Mouse (Mus musculus) embryonic facial prominence, embryonic 10.5 days (tissue): ENCODE data around the gene Olfr888. TPM values are rescaled to one million over a fixed set of nuclear protein-coding genes. Genes with fewer than 3 reads are reported as not detected.

Source experiments
- DNase-seq: peaks from one replicate; pipeline ENCODE4 v3.0.0-alpha.2; 2017; ENCODE audit warnings: low spot score
- H3K27ac ChIP-seq: fragments of 300-500 bp; sonication (generic); replicated peaks from 2 replicates; pipeline ENCODE4 v1.5.1; 2016; ENCODE audit warnings: mild to moderate bottlenecking
- H3K27me3 ChIP-seq: fragments of 300-500 bp; sonication (generic); replicated peaks from 2 replicates; pipeline ENCODE4 v1.6.1; 2016; ENCODE audit warnings: low read depth, mild to moderate bottlenecking; ENCODE audit not compliant: poor library complexity, severe bottlenecking
- H3K36me3 ChIP-seq: fragments of 300-500 bp; sonication (generic); replicated peaks from 2 replicates; pipeline ENCODE4 v1.6.1; 2016; ENCODE audit warnings: mild to moderate bottlenecking, moderate library complexity
- H3K4me1 ChIP-seq: fragments of 300-500 bp; sonication (generic); 2 replicates; pipeline ENCODE4 v1.6.1; 2016
- H3K4me3 ChIP-seq: fragments of 300-500 bp; sonication (generic); 2 replicates; pipeline ENCODE4 v1.5.1; 2016; ENCODE audit warnings: mild to moderate bottlenecking, moderate library complexity
- H3K9me3 ChIP-seq: fragments of 300-500 bp; sonication (generic); 2 replicates; pipeline ENCODE4 v1.6.1; 2016; ENCODE audit warnings: mild to moderate bottlenecking
- WGBS: fragments of 180-500 bp; shearing (Covaris S2); methylation state at CpG from one replicate; pipeline ENCODE4 v1.1.7; 2016; 5-methylcytosine and 5-hydroxymethylcytosine counted together
- polyA plus RNA-seq: library from polyadenylated mRNA; unstranded; fragments of >200 nt; fragmentation: Nextera tagmentation; extraction: Ambion mirVana; gene quantifications from 2 replicates; pipeline ENCODE4 v1.2.1, GENCODE M21; 2016

Gene Olfr888
- not detected in 2 replicates for polyA plus RNA-seq

DNA sequence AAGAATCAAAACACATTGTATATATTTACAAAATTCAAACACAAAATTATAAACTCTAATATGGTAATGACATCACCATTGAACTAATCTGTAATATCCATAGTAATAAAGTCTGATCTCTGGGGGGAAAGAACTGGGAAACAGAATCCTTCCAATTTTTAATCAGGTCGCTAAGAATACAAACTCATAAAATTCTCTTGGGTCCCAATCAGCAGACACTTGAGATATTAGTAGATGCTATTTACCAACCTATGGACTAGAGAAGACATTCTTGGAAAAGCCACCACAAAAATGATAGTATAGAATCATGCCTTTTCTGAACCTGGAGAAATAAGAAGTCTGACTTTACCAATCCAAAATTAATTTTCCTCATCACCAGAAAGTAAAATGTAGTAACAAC is at the start of gene Olfr888:
Gene Olfr888, plus strand, starts transcription at position 301 of the 400 bp plus-strand sequence.
- 80% methylated on average over 1 of the region's 1 CpGs for WGBS
- Histone ChIP-seq H3K4me1 (no peaks in the 10 kb centered on the region), H3K27ac (no peak within 1 kb of the TSS), H3K9me3 (no peaks in the 10 kb centered on the region), H3K36me3 (no peaks in the 10 kb centered on the region), H3K4me3 (no peak within 1 kb of the TSS), H3K27me3 (no peaks in the 10 kb centered on the region)
- no peak for DNase-seq

GRCm38 (mm10) chr9:38061022-38061421 is 46.9 kb upstream of the Olfr888 start, which contains the start of gene Olfr885:
Olfr885 (plus strand) TSS chr9:38061322.
- Histone ChIP-seq H3K36me3 (no peaks in the 10 kb centered on the region), H3K4me3 (no peak within 1 kb of the TSS), H3K4me1 (no peaks in the 10 kb centered on the region), H3K9me3 (no peaks in the 10 kb centered on the region), H3K27me3 (no peaks in the 10 kb centered on the region), H3K27ac (no peak within 1 kb of the TSS)
- DNase-seq: no peak
- WGBS: 86% methylated on average over 3 of the region's 3 CpGs

GRCm38 (mm10) chr9:38083772-38084171 is 24.2 kb upstream of the Olfr888 start, which contains the start of gene Olfr887:
Olfr887 (plus strand) TSS chr9:38084072.
- no peaks in the 10 kb centered on the region for H3K27me3 ChIP-seq
- 88% methylated on average over 1 of the region's 1 CpGs for WGBS
- no peak within 1 kb of the TSS for H3K4me3 ChIP-seq
- H3K4me1 ChIP-seq: no peaks in the 10 kb centered on the region
- no peaks in the 10 kb centered on the region for H3K36me3 ChIP-seq
- H3K9me3 ChIP-seq: no peaks in the 10 kb centered on the region
- no peak within 1 kb of the TSS for H3K27ac ChIP-seq
- DNase-seq: no peak

- DNase-seq: no peak
- H3K4me3 ChIP-seq: no peak within 1 kb of the TSS
- no peaks in the 10 kb centered on the region for H3K4me1 ChIP-seq
- H3K36me3 ChIP-seq: no peaks in the 10 kb centered on the region
- no peaks in the 10 kb centered on the region for H3K27me3 ChIP-seq
- no peak within 1 kb of the TSS for H3K27ac ChIP-seq
- no peaks in the 10 kb centered on the region for H3K9me3 ChIP-seq
These were observed 7.0 kb downstream of the Olfr888 start, which contains the start of gene Olfr889 for GRCm38 (mm10) chr9:38114898-38115297. Olfr889 (plus strand) TSS chr9:38115198.

DNA sequence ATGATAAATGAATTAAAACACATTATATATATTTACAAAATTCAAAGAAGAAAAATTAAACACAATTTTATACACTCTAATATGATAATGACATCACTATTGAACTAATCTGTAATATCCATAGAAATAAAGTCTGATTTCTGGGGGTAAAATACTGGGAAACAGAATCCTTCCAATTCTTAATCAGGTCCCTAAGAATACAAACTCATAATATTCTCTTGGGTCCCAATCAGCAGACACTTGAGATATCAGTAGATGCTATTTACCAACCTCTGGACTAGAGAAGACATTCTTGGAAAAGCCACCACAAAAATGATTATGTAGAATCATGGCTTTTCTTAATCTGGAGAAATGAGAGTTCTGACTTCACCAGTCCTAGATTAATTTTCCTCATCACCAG is 34.3 kb downstream of the Olfr888 start, which contains the start of gene Olfr890:
Gene Olfr890, plus strand, starts transcription at position 301 of the 400 bp plus-strand sequence.
- no peak within 1 kb of the TSS for H3K27ac ChIP-seq
- no peak within 1 kb of the TSS for H3K4me3 ChIP-seq
- no peaks in the 10 kb centered on the region for H3K4me1 ChIP-seq
- no peaks in the 10 kb centered on the region for H3K36me3 ChIP-seq
- no peaks in the 10 kb centered on the region for H3K27me3 ChIP-seq
- DNase-seq: no peak
- no peaks in the 10 kb centered on the region for H3K9me3 ChIP-seq

Other genes with a start within 250 kb of the Olfr888 start
- gene Olfr145, start 211.4 kb upstream of the Olfr888 start, polyA plus RNA-seq: not detected in 2 replicates
- not detected in 2 replicates for gene Olfr878, start 190.3 kb upstream of the Olfr888 start, polyA plus RNA-seq
- not detected in 2 replicates for gene Olfr881, start 116.3 kb upstream of the Olfr888 start, polyA plus RNA-seq
- gene Olfr883, start 82.3 kb upstream of the Olfr888 start, polyA plus RNA-seq: not detected in 2 replicates
- gene Olfr884, start 61.6 kb upstream of the Olfr888 start, polyA plus RNA-seq: not detected in 2 replicates
- gene Olfr885, start 46.8 kb upstream of the Olfr888 start, polyA plus RNA-seq: not detected in 2 replicates
- gene Olfr887, start 24.1 kb upstream of the Olfr888 start, polyA plus RNA-seq: not detected in 2 replicates
- gene Olfr889, start 7.1 kb downstream of the Olfr888 start, polyA plus RNA-seq: 0.19 and 0.26 TPM in 2 replicates
- gene Olfr890, start 34.4 kb downstream of the Olfr888 start, polyA plus RNA-seq: not detected in 2 replicates
- not detected in 2 replicates for gene Olfr891, start 72.7 kb downstream of the Olfr888 start, polyA plus RNA-seq
- gene Olfr893, start 100.2 kb downstream of the Olfr888 start, polyA plus RNA-seq: not detected in 2 replicates
- gene Olfr894, start 109.9 kb downstream of the Olfr888 start, polyA plus RNA-seq: not detected in 2 replicates
- not detected in 2 replicates for gene Olfr143, start 144.6 kb downstream of the Olfr888 start, polyA plus RNA-seq
- gene Olfr895, start 159.7 kb downstream of the Olfr888 start, polyA plus RNA-seq: not detected in 2 replicates
- not detected in 2 replicates for gene Olfr896-ps1, start 183.0 kb downstream of the Olfr888 start, polyA plus RNA-seq
- not detected in 2 replicates for gene Olfr25, start 220.9 kb downstream of the Olfr888 start, polyA plus RNA-seq
- not detected in 2 replicates for gene Olfr898, start 240.3 kb downstream of the Olfr888 start, polyA plus RNA-seq